Mouse (Mus musculus): ENCODE results near the gene Lsp1. TPM values are rescaled to one million over a fixed set of nuclear protein-coding genes. Genes with fewer than 3 reads are reported as not detected.

The Lsp1 gene
- polyA plus RNA-seq, 1 experiment from 2014 or later = 26.2 TPM

GRCm38 (mm10) chr7:142514048-142514447 lies 53.4 kb downstream of the Lsp1 start:
- WGBS (ENCODE audit: insufficient replicate concordance) = 57% methylated on average over 4 of the region's 4 CpGs
- Histone ChIP-seq H3K9me3 (replicated peaks; ENCODE audit: control insufficient read depth, low read length) (no peaks in the 10 kb centered on the region), H3K4me1 (ENCODE audit: control insufficient read depth, low read depth, low read length) (no peaks in the 10 kb centered on the region), H3K4me3 (ENCODE audit: low read depth, low read length) (no peak overlapping the region), H3K27me3 (ENCODE audit: control insufficient read depth, insufficient read depth, low read depth, low read length) (no peaks in the 10 kb centered on the region), H3K9ac (ENCODE audit: low read depth, low read length) (no peak overlapping the region), H3K4me2 (ENCODE audit: low read depth, low read length) (no peak overlapping the region), H3K36me3 (ENCODE audit: control insufficient read depth, insufficient read depth) (no peaks in the 10 kb centered on the region), H3K27ac (ENCODE audit: low read length) (no peak overlapping the region)
- no peak for ATAC-seq (ENCODE audit: low read depth)

GRCm38 (mm10) chr7:142516221-142516978 lies 55.8 kb downstream of the Lsp1 start:
- H3K4me1 ChIP-seq (ENCODE audit: control insufficient read depth, low read depth, low read length) = no peaks in the 10 kb centered on the region
- H3K36me3 ChIP-seq (ENCODE audit: control insufficient read depth, insufficient read depth) = no peaks in the 10 kb centered on the region
- no peak overlapping the region for H3K4me2 ChIP-seq (ENCODE audit: low read depth, low read length)
- no peaks in the 10 kb centered on the region for H3K27me3 ChIP-seq (ENCODE audit: control insufficient read depth, insufficient read depth, low read depth, low read length)
- no peak overlapping the region for H3K9ac ChIP-seq (ENCODE audit: low read depth, low read length)
- no peak overlapping the region for H3K27ac ChIP-seq (ENCODE audit: low read length)
- H3K9me3 ChIP-seq (replicated peaks; ENCODE audit: control insufficient read depth, low read length) = no peaks in the 10 kb centered on the region
- H3K4me3 ChIP-seq (ENCODE audit: low read depth, low read length) = no peak overlapping the region
- ATAC-seq (ENCODE audit: low read depth) = 0 out of 2 replicates have a peak, but pooled peaks have one; percentile 13
- WGBS (ENCODE audit: insufficient replicate concordance) = 48% methylated on average over 21 of the region's 21 CpGs

- no peaks in the 10 kb centered on the region for H3K36me3 ChIP-seq (ENCODE audit: control insufficient read depth, insufficient read depth)
- no peaks in the 10 kb centered on the region for H3K9me3 ChIP-seq (replicated peaks; ENCODE audit: control insufficient read depth, low read length)
- H3K9ac ChIP-seq (ENCODE audit: low read depth, low read length) = no peak overlapping the region
- H3K27me3 ChIP-seq (ENCODE audit: control insufficient read depth, insufficient read depth, low read depth, low read length) = no peaks in the 10 kb centered on the region
- no peak overlapping the region for H3K27ac ChIP-seq (ENCODE audit: low read length)
- H3K4me2 ChIP-seq (ENCODE audit: low read depth, low read length) = no peak overlapping the region
- WGBS (ENCODE audit: insufficient replicate concordance) = 26% methylated on average over 3 of the region's 3 CpGs
- no peaks in the 10 kb centered on the region for H3K4me1 ChIP-seq (ENCODE audit: control insufficient read depth, low read depth, low read length)
- ATAC-seq (ENCODE audit: low read depth) = no peak
- H3K4me3 ChIP-seq (ENCODE audit: low read depth, low read length) = no peak overlapping the region
Observed at GRCm38 (mm10) chr7:142517531-142517930, 56.9 kb downstream of the Lsp1 start.

GRCm38 (mm10) chr7:142520331-142520730 lies 59.7 kb downstream of the Lsp1 start:
- no peaks in the 10 kb centered on the region for H3K36me3 ChIP-seq (ENCODE audit: control insufficient read depth, insufficient read depth)
- H3K4me3 ChIP-seq (ENCODE audit: low read depth, low read length) = no peak overlapping the region
- WGBS (ENCODE audit: insufficient replicate concordance) = 71% methylated on average over 4 of the region's 4 CpGs
- no peak overlapping the region for H3K9ac ChIP-seq (ENCODE audit: low read depth, low read length)
- H3K4me1 ChIP-seq (ENCODE audit: control insufficient read depth, low read depth, low read length) = peaks cover 7% of the 10 kb centered on the region
- H3K4me2 ChIP-seq (ENCODE audit: low read depth, low read length) = no peak overlapping the region
- H3K27me3 ChIP-seq (ENCODE audit: control insufficient read depth, insufficient read depth, low read depth, low read length) = no peaks in the 10 kb centered on the region
- no peak for ATAC-seq (ENCODE audit: low read depth)
- H3K9me3 ChIP-seq (replicated peaks; ENCODE audit: control insufficient read depth, low read length) = no peaks in the 10 kb centered on the region
- H3K27ac ChIP-seq (ENCODE audit: low read length) = no peak overlapping the region

- Histone ChIP-seq H3K9ac (ENCODE audit: low read depth, low read length) (no peak overlapping the region), H3K27me3 (ENCODE audit: control insufficient read depth, insufficient read depth, low read depth, low read length) (no peaks in the 10 kb centered on the region), H3K27ac (ENCODE audit: low read length) (no peak overlapping the region), H3K4me1 (ENCODE audit: control insufficient read depth, low read depth, low read length) (peaks cover 9% of the 10 kb centered on the region), H3K4me3 (ENCODE audit: low read depth, low read length) (no peak overlapping the region), H3K4me2 (ENCODE audit: low read depth, low read length) (no peak overlapping the region), H3K9me3 (replicated peaks; ENCODE audit: control insufficient read depth, low read length) (no peaks in the 10 kb centered on the region), H3K36me3 (ENCODE audit: control insufficient read depth, insufficient read depth) (no peaks in the 10 kb centered on the region)
- 27% methylated on average over 4 of the region's 4 CpGs for WGBS (ENCODE audit: insufficient replicate concordance)
- peak; percentile 33; the same call in 1 of the 2 replicates for ATAC-seq (ENCODE audit: low read depth)
Observed at GRCm38 (mm10) chr7:142522352-142522751, 61.7 kb downstream of the Lsp1 start.

GRCm38 (mm10) chr7:142523200-142523990 lies 62.8 kb downstream of the Lsp1 start:
- Histone ChIP-seq H3K27me3 (ENCODE audit: control insufficient read depth, insufficient read depth, low read depth, low read length) (no peaks in the 10 kb centered on the region), H3K9ac (ENCODE audit: low read depth, low read length) (no peak overlapping the region), H3K27ac (ENCODE audit: low read length) (no peak overlapping the region), H3K9me3 (replicated peaks; ENCODE audit: control insufficient read depth, low read length) (no peaks in the 10 kb centered on the region), H3K36me3 (ENCODE audit: control insufficient read depth, insufficient read depth) (no peaks in the 10 kb centered on the region), H3K4me2 (ENCODE audit: low read depth, low read length) (no peak overlapping the region), H3K4me3 (ENCODE audit: low read depth, low read length) (no peak overlapping the region), H3K4me1 (ENCODE audit: control insufficient read depth, low read depth, low read length) (peaks cover 9% of the 10 kb centered on the region)
- WGBS (ENCODE audit: insufficient replicate concordance) = 41% methylated on average over 17 of the region's 17 CpGs
- no peak for ATAC-seq (ENCODE audit: low read depth)

GRCm38 (mm10) chr7:142525342-142526178 lies 65.0 kb downstream of the Lsp1 start:
- no peak overlapping the region for H3K9ac ChIP-seq (ENCODE audit: low read depth, low read length)
- H3K4me2 ChIP-seq (ENCODE audit: low read depth, low read length) = no peak overlapping the region
- no peak overlapping the region for H3K27ac ChIP-seq (ENCODE audit: low read length)
- no peaks in the 10 kb centered on the region for H3K36me3 ChIP-seq (ENCODE audit: control insufficient read depth, insufficient read depth)
- H3K9me3 ChIP-seq (replicated peaks; ENCODE audit: control insufficient read depth, low read length) = no peaks in the 10 kb centered on the region
- no peaks in the 10 kb centered on the region for H3K27me3 ChIP-seq (ENCODE audit: control insufficient read depth, insufficient read depth, low read depth, low read length)
- H3K4me1 ChIP-seq (ENCODE audit: control insufficient read depth, low read depth, low read length) = peaks cover 18% of the 10 kb centered on the region
- 28% methylated on average over 13 of the region's 13 CpGs for WGBS (ENCODE audit: insufficient replicate concordance)
- H3K4me3 ChIP-seq (ENCODE audit: low read depth, low read length) = no peak overlapping the region
- ATAC-seq (ENCODE audit: low read depth) = peak; percentile 44

GRCm38 (mm10) chr7:142529350-142529749 lies 68.7 kb downstream of the Lsp1 start:
- Histone ChIP-seq H3K4me1 (ENCODE audit: control insufficient read depth, low read depth, low read length) (peaks cover 27% of the 10 kb centered on the region), H3K9me3 (replicated peaks; ENCODE audit: control insufficient read depth, low read length) (no peaks in the 10 kb centered on the region), H3K9ac (ENCODE audit: low read depth, low read length) (no peak overlapping the region), H3K27ac (ENCODE audit: low read length) (no peak overlapping the region), H3K36me3 (ENCODE audit: control insufficient read depth, insufficient read depth) (no peaks in the 10 kb centered on the region), H3K4me3 (ENCODE audit: low read depth, low read length) (no peak overlapping the region), H3K4me2 (ENCODE audit: low read depth, low read length) (no peak overlapping the region), H3K27me3 (ENCODE audit: control insufficient read depth, insufficient read depth, low read depth, low read length) (no peaks in the 10 kb centered on the region)
- 38% methylated on average over 10 of the region's 10 CpGs for WGBS (ENCODE audit: insufficient replicate concordance)
- ATAC-seq (ENCODE audit: low read depth) = no peak
